Mouse (Mus musculus): ENCODE measurements at regions not wholly inside any gene's neighbourhood (a gene's known extent, or its start where the extent isn't known, plus 50 kb on each side); places are given as distances from the start of the nearest gene placed in this dataset.

DNA sequence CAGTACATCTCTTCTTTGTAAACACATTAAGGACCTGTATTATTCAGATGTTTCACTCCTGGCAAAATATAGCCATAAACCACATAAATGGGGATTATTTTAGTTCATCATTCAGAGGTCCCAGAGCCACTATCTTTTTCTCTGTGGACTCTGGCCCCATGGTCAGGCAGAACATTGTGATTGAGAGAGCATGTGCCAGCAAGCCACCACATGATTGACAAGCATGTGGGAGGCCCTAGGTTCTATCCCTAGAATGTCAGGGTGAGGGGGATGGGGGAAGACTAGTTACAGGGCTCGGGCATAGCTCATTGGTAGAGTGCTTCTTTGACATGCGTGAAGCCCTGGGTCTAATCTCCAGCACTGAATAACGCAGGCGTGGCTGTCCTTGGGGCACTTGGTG lies 57.1 kb upstream of the Foxn2 start:
- in situ Hi-C loops (cut with MboI; ENCODE audit: unreplicated experiment in 2 of 2), result no loop called here

DNA sequence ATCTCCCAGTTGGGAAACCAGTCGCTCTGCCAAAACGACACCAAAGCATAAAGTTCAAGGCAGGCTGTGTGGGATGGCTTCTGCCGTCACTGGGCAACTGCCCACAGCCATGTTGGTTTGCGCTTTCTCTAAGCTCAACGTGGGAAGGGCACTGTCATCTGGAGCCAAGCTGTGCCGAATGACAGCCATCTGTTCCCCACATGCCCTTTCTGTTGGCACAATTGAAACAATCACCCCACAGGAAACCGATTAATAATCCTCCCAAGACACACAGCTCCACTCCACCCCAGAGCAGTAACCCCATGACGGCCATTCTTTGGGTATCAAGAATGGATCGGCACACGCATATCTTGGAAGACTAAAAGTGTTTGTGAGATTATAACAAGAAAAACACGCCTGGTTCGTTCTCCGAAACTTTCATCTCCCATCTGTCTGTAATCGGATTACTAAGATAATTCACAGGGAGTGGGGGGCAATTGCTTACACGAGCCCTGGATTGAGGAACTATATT lies 52.0 kb upstream of the Foxn2 start:
- in situ Hi-C loops (cut with MboI; ENCODE audit: unreplicated experiment in 2 of 2), result no loop called here

DNA sequence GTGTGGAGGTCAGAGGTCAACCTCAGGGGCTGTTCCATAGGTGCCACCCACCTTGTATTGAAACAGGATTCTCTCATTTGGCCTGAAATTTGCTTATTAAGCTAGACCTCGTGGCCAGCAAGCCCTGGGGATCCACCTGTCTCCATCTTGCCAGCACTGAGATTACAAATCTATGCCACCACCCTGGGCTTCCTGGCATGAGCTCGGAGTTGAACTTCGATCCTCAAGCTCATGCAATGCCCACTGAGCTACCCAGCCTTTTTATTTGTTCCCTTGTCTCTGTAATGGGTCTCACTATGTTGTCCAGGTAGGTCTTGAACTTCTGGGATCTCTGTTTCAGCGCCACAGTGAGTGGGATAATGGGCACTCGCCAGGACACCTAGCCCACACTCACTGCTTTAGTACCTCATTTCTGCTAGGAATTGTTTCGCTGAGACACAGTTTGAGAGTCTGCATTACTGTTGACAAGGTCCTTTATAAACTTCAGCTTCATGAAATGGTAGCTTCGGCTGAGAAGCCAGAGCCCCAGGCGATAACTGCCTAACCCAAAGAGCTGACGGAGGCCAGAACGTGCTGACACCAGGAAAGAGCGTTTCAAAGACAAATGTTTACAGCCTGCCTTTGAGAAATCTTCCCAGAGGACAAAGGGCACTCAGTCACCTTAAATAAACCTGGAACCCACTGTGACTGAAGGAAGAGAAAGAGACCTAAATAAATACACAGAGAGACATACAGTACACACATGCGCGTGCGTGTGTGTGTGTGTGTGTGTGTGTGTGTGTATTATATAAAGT lies 50.6 kb upstream of the Foxn2 start:
- in situ Hi-C loops (cut with MboI; ENCODE audit: unreplicated experiment in 2 of 2), result no loop called here

Measured in v-Abl transformed pro-B cells (cell line).